ENCODE assay signal across 8 mouse cellular contexts in genomic region chr7:16129846-16130691, GRCm38 (mm10). TPM values are rescaled to one million over a fixed set of nuclear protein-coding genes. Genes with fewer than 3 reads are reported as not detected.
A peak's percentile ranks its signal among the peaks of the same experiment; 100 is the strongest.
DNase-seq lines count a peak whose midpoint lies in the region; ATAC-seq and TF ChIP-seq lines count a peak whose summit lies in the region.

No protein-coding gene starts in this region.

- no peak for TF ChIP-seq CTCF in brain, embryonic 14.5 days (IDR thresholded peaks at IDR 0.05; ENCODE audit: borderline replicate concordance, extremely low read depth, insufficient read depth, insufficient read length)

- TF ChIP-seq POLR2A in brain, embryonic 14.5 days (IDR thresholded peaks at IDR 0.05; ENCODE audit: borderline replicate concordance, extremely low read depth, insufficient read depth, insufficient read length, poor library complexity, severe bottlenecking): no peak

- peak overlapping the region; percentile 58 for H3K4me3 ChIP-seq in kidney, embryonic 15.5 days (replicated peaks)
- H3K4me3 ChIP-seq in forebrain, embryonic 10.5 days: peak overlapping the region; percentile 75
- peak overlapping the region; percentile 53 for H3K4me3 ChIP-seq in stomach, embryonic 14.5 days (ENCODE audit: low read depth, low read length)

- H3K4me1 ChIP-seq in kidney, embryonic 15.5 days: peaks cover 35% of the 10 kb centered on the region
- H3K4me1 ChIP-seq in forebrain, embryonic 10.5 days: peaks cover 52% of the 10 kb centered on the region
- H3K4me1 ChIP-seq in stomach, embryonic 14.5 days (ENCODE audit: control insufficient read depth, insufficient read depth, low read length): peaks cover 10% of the 10 kb centered on the region; the same call in 1 of the 2 replicates

- peak; percentile 87 for ATAC-seq in kidney, embryonic 15.5 days (replicated peaks; ENCODE audit: low FRiP score)
- peak; percentile 83 for ATAC-seq in stomach, embryonic 14.5 days (ENCODE audit: insufficient number of reproducible peaks, insufficient read depth, low FRiP score, low read depth)

- H3K4me2 ChIP-seq in kidney, embryonic 15.5 days: peak overlapping the region; percentile 89
- H3K4me2 ChIP-seq in stomach, embryonic 14.5 days (replicated peaks; ENCODE audit: low read depth, low read length): peak overlapping the region; percentile 66

- H3K9me3 ChIP-seq in kidney, embryonic 15.5 days (replicated peaks): no peaks in the 10 kb centered on the region
- H3K9me3 ChIP-seq in forebrain, embryonic 10.5 days: no peaks in the 10 kb centered on the region
- H3K9me3 ChIP-seq in stomach, embryonic 14.5 days (ENCODE audit: control insufficient read depth, low read depth, low read length): no peaks in the 10 kb centered on the region

- peak overlapping the region; percentile 86 for H3K27ac ChIP-seq in kidney, embryonic 15.5 days
- H3K27ac ChIP-seq in forebrain, embryonic 10.5 days: peak overlapping the region; percentile 88
- peak overlapping the region; percentile 75 for H3K27ac ChIP-seq in stomach, embryonic 14.5 days (ENCODE audit: low read length)

- H3K36me3 ChIP-seq in kidney, embryonic 15.5 days: peaks cover 14% of the 10 kb centered on the region; the same call in 1 of the 2 replicates
- H3K36me3 ChIP-seq in forebrain, embryonic 10.5 days (replicated peaks): peaks cover 11% of the 10 kb centered on the region
- peaks cover 4% of the 10 kb centered on the region for H3K36me3 ChIP-seq in stomach, embryonic 14.5 days (ENCODE audit: control insufficient read depth, insufficient read depth, low read length)

- DNase-seq in kidney, adult 9 months: no peak
- DNase-seq in brain, embryonic 14.5 days (ENCODE audit: low read depth): peak; percentile 97
- peak; percentile 86 for DNase-seq in forebrain, embryonic 10.5 days (ENCODE audit: extremely low spot score, low spot score)
- DNase-seq in kidney, postnatal 4 days: peak; percentile 76 to 79
- peak; percentile 7 for DNase-seq in lung, postnatal 14 days
- no peak for DNase-seq in thymus, adult 18-20 months

- peak overlapping the region; percentile 67 for H3K9ac ChIP-seq in kidney, embryonic 15.5 days
- H3K9ac ChIP-seq in stomach, embryonic 14.5 days (replicated peaks; ENCODE audit: low read depth, low read length): peak overlapping the region; percentile 40

- under 1% methylated on average over 37 of the region's 38 CpGs for WGBS in kidney, embryonic 15.5 days
- 2% methylated on average over 38 of the region's 38 CpGs for WGBS in forebrain, embryonic 10.5 days
- WGBS in stomach, embryonic 14.5 days: 1% methylated on average over 37 of the region's 38 CpGs

- H3K27me3 ChIP-seq in kidney, embryonic 15.5 days: 0 out of 2 replicates have a peak, but pooled peaks cover 4% of the 10 kb centered on the region
- peaks cover 18% of the 10 kb centered on the region for H3K27me3 ChIP-seq in forebrain, embryonic 10.5 days (ENCODE audit: poor library complexity, severe bottlenecking)
- H3K27me3 ChIP-seq in stomach, embryonic 14.5 days (ENCODE audit: control insufficient read depth, insufficient read depth, low read length): no peaks in the 10 kb centered on the region

RNA-seq across cellular contexts. Expression of gene Slc8a2, which starts 0.4 kb away (rescaled TPM):
- 0.09 and 0.19 TPM in 2 replicates for polyA plus RNA-seq in kidney, embryonic 15.5 days (2015; fragmentation: Nextera tagmentation; extraction: Ambion mirVana)
- polyA plus RNA-seq in brain, embryonic 14.5 days (2012; rRNA removed): 25.7 and 34.0 TPM in 2 replicates
- 0.22 and 0.34 TPM in 2 replicates for polyA plus RNA-seq in forebrain, embryonic 10.5 days (2016; fragmentation: Nextera tagmentation; extraction: Ambion mirVana)
- 0.35 and 0.38 TPM in 2 replicates for polyA plus RNA-seq in stomach, embryonic 14.5 days (2014; fragmentation: Nextera tagmentation; extraction: Ambion mirVana)

RNA-seq across cellular contexts. Expression of gene Kptn, which starts 10.4 kb away (rescaled TPM):
- 30.0 and 37.5 TPM in 2 replicates for polyA plus RNA-seq in kidney, embryonic 15.5 days (2015; fragmentation: Nextera tagmentation; extraction: Ambion mirVana)
- 46.0 and 47.2 TPM in 2 replicates for polyA plus RNA-seq in brain, embryonic 14.5 days (2012; rRNA removed)
- 26.0 and 28.8 TPM in 2 replicates for polyA plus RNA-seq in forebrain, embryonic 10.5 days (2016; fragmentation: Nextera tagmentation; extraction: Ambion mirVana)
- polyA plus RNA-seq in stomach, embryonic 14.5 days (2014; fragmentation: Nextera tagmentation; extraction: Ambion mirVana): 30.3 and 31.2 TPM in 2 replicates

RNA-seq across cellular contexts. Expression of gene Napa, which starts 31.8 kb away (rescaled TPM):
- 178 and 203 TPM in 2 replicates for polyA plus RNA-seq in kidney, embryonic 15.5 days (2015; fragmentation: Nextera tagmentation; extraction: Ambion mirVana)
- 192 and 199 TPM in 2 replicates for polyA plus RNA-seq in brain, embryonic 14.5 days (2012; rRNA removed)
- 169 and 171 TPM in 2 replicates for polyA plus RNA-seq in forebrain, embryonic 10.5 days (2016; fragmentation: Nextera tagmentation; extraction: Ambion mirVana)
- polyA plus RNA-seq in stomach, embryonic 14.5 days (2014; fragmentation: Nextera tagmentation; extraction: Ambion mirVana): 188 and 213 TPM in 2 replicates

RNA-seq across cellular contexts. Expression of gene Meis3, which starts 44.8 kb away (rescaled TPM):
- polyA plus RNA-seq in kidney, embryonic 15.5 days (2015; fragmentation: Nextera tagmentation; extraction: Ambion mirVana): 22.5 and 28.9 TPM in 2 replicates
- 188 and 256 TPM in 2 replicates for polyA plus RNA-seq in brain, embryonic 14.5 days (2012; rRNA removed)
- 56.7 and 57.5 TPM in 2 replicates for polyA plus RNA-seq in forebrain, embryonic 10.5 days (2016; fragmentation: Nextera tagmentation; extraction: Ambion mirVana)
- 32.2 and 44.4 TPM in 2 replicates for polyA plus RNA-seq in stomach, embryonic 14.5 days (2014; fragmentation: Nextera tagmentation; extraction: Ambion mirVana)

Comparison
In these comparisons a context has a peak if more than half of its experiments do, and no peak if none do; other contexts are left out.
1. DNase-seq: peak in brain, embryonic 14.5 days (single experiment), forebrain, embryonic 10.5 days (single experiment), kidney, postnatal 4 days (2 of 2) and lung, postnatal 14 days (single experiment); none in kidney, adult 9 months (single experiment) and thymus, adult 18-20 months (0 of 2).
2. RNA of gene Slc8a2, which starts 0.4 kb away (polyA plus RNA-seq): 25.7 to 34.0 TPM in brain, embryonic 14.5 days; 0.35 to 0.38 TPM in stomach, embryonic 14.5 days, 0.22 to 0.34 TPM in forebrain, embryonic 10.5 days and 0.09 to 0.19 TPM in kidney, embryonic 15.5 days; every median in the first group is over 10 times any median in the second.
3. Peak in every context shown above with its lines, with median percentiles within 50 percentile points of each other: H3K27ac ChIP-seq and H3K4me3 ChIP-seq.